Mouse (Mus musculus): ENCODE measurements around the gene Mbl2. TPM values are rescaled to one million over a fixed set of nuclear protein-coding genes. Genes with fewer than 3 reads are reported as not detected.

The Mbl2 gene
- total RNA-seq, 4 experiments from 2014 or later = not detected

Small RNA genes lying within 50 kb of the gene (microRNA-seq; reads per million reads assigned to microRNA genes)
- gene Gm24108 = 0 reads per million in 2 experiments

Other genes with a start within 250 kb of the Mbl2 start
- gene Trpd52l3, start 229.2 kb upstream of the Mbl2 start, total RNA-seq (2022) = not detected
- 10 to 100 TPM; 46.9 to 49.2 (median 48.5) TPM for gene Uhrf2, start 202.4 kb upstream of the Mbl2 start, total RNA-seq (2022)
- gene Gldc, start 57.5 kb upstream of the Mbl2 start, total RNA-seq (2022) = 10 to 100 TPM; 19.8 to 21.3 (median 21.2) TPM